Mouse (Mus musculus) heart, adult 2 months (tissue): ENCODE measurements around the gene Ralbp1.

Experiments
- CTCF ChIP-seq: fragments of 200-600 bp; IDR thresholded peaks from 2 replicates; pipeline ENCODE4 v1.8.1; 2022; ENCODE audit warnings: antibody characterized with exemption, mild to moderate bottlenecking, moderate library complexity
- POLR2A ChIP-seq: fragments of 200-500 bp; IDR thresholded peaks from 2 replicates; pipeline ENCODE4 v1.6.1; 2011; ENCODE audit warnings: mild to moderate bottlenecking, low read depth, low read length, control low read depth; ENCODE audit not compliant: insufficient read depth

GRCm38 (mm10) chr17:65912202-65912601 is 26.6 kb upstream of the Ralbp1 start:
- TF ChIP-seq POLR2A (no peak), CTCF (no peak)
